Mouse (Mus musculus) CH12.LX (cell line): ENCODE data around the gene Fam221a. TPM values are rescaled to one million over a fixed set of nuclear protein-coding genes. Genes with fewer than 3 reads are reported as not detected.

Experiments
- DNase-seq: peaks from one replicate; pipeline ENCODE4 v3.0.0-alpha.2; 2013; ENCODE audit errors: extremely low read depth
- H3K27ac ChIP-seq: 2 replicates; pipeline ENCODE4 v1.5.1; 2012; ENCODE audit warnings: low read depth, mild to moderate bottlenecking, control low read depth, moderate library complexity; ENCODE audit not compliant: insufficient read depth
- H3K27me3 ChIP-seq: replicated peaks from 2 replicates; pipeline ENCODE3; 2012; ENCODE audit warnings: inconsistent platforms
- H3K36me3 ChIP-seq, 2 experiments: replicated peaks in 1 of 2; 2 replicates each; pipeline versions ENCODE3 to v1.6.1; 2012; ENCODE audit warnings: inconsistent platforms in 1 of 2, low read length in 1 of 2, mild to moderate bottlenecking in 1 of 2, mixed read lengths in 1 of 2, moderate library complexity in 1 of 2; ENCODE audit not compliant: control insufficient read depth in 1 of 2, insufficient read depth in 1 of 2
- H3K4me1 ChIP-seq, 2 experiments: 2 replicates each; pipeline ENCODE4 v1.6.1; 2012; ENCODE audit warnings: inconsistent platforms in 1 of 2, moderate library complexity in 1 of 2; ENCODE audit not compliant: insufficient read depth in 2 of 2, control insufficient read depth in 1 of 2
- H3K4me2 ChIP-seq: 2 replicates; pipeline ENCODE4 v1.6.1; 2012; ENCODE audit warnings: low read depth, mild to moderate bottlenecking, control low read depth; ENCODE audit not compliant: poor library complexity, insufficient read depth, severe bottlenecking
- H3K4me3 ChIP-seq, 3 experiments: fragments of 150-350 bp in 1 of 3; sonication (generic) in 1 of 3; replicated peaks in 1 of 3; 2 replicates each; pipeline versions ENCODE3 to v1.5.1; 2011 to 2012; ENCODE audit warnings: low read depth in 2 of 3, low read length in 2 of 3, mild to moderate bottlenecking in 2 of 3, moderate library complexity in 2 of 3, control low read depth in 1 of 3, improper control_type of control experiment in 1 of 3, inconsistent platforms in 1 of 3, mixed read lengths in 1 of 3; ENCODE audit not compliant: poor library complexity in 1 of 3
- H3K79me2 ChIP-seq: replicated peaks from 2 replicates; pipeline ENCODE4 v1.6.1; 2012; ENCODE audit warnings: mild to moderate bottlenecking, moderate library complexity; ENCODE audit not compliant: control insufficient read depth, poor library complexity, insufficient read depth, severe bottlenecking; ENCODE audit errors: extremely low read depth
- H3K9ac ChIP-seq: 2 replicates; pipeline ENCODE4 v1.6.1; 2012; ENCODE audit warnings: low read depth, mild to moderate bottlenecking, control low read depth, moderate library complexity; ENCODE audit not compliant: insufficient read depth
- H3K9me3 ChIP-seq: replicated peaks from 2 replicates; pipeline ENCODE3; 2012; ENCODE audit warnings: low read length, inconsistent platforms, mixed read lengths
- CHD1 ChIP-seq: IDR thresholded peaks from 2 replicates; pipeline ENCODE4 v1.6.1; 2012; ENCODE audit warnings: low read depth, low read length, improper control_type of control experiment, inconsistent platforms
- CHD2 ChIP-seq: IDR thresholded peaks from 2 replicates; pipeline ENCODE4 v1.6.1; 2011; ENCODE audit warnings: low read length, improper control_type of control experiment
- CTCF ChIP-seq, 2 experiments: IDR thresholded peaks in 1 of 2; conservative IDR thresholded peaks in 1 of 2; 2 replicates each; pipeline ENCODE4 v1.5.1; 2011 to 2012; ENCODE audit warnings: low read depth in 2 of 2, low read length in 2 of 2, improper control_type of control experiment in 1 of 2, inconsistent platforms in 1 of 2, mild to moderate bottlenecking in 1 of 2, moderate library complexity in 1 of 2
- GABPA ChIP-seq: IDR thresholded peaks from 2 replicates; pipeline ENCODE4 v1.6.1; 2012; ENCODE audit warnings: low read depth, low read length, improper control_type of control experiment, inconsistent platforms; ENCODE audit not compliant: insufficient replicate concordance
- KAT2A ChIP-seq: IDR thresholded peaks from 2 replicates; pipeline ENCODE4 v1.6.1; 2012; ENCODE audit warnings: low read length, improper control_type of control experiment, inconsistent platforms; ENCODE audit not compliant: insufficient replicate concordance
- MAZ ChIP-seq: IDR thresholded peaks from 2 replicates; pipeline ENCODE4 v1.6.1; 2012; ENCODE audit warnings: low read depth, mild to moderate bottlenecking, inconsistent platforms, low read length, improper control_type of control experiment, moderate library complexity
- NELFE ChIP-seq: IDR thresholded peaks from 2 replicates; pipeline ENCODE4 v1.6.1; 2011; ENCODE audit warnings: low read depth, low read length, improper control_type of control experiment
- NRF1 ChIP-seq: IDR thresholded peaks from 2 replicates; pipeline ENCODE4 v1.6.1; 2014; ENCODE audit warnings: low read depth, mild to moderate bottlenecking, inconsistent platforms, low read length, improper control_type of control experiment, moderate library complexity
- PAX5 ChIP-seq: IDR thresholded peaks from 2 replicates; pipeline ENCODE4 v1.6.1; 2012; ENCODE audit warnings: low read length, inconsistent platforms, mixed read lengths
- RCOR1 ChIP-seq: conservative IDR thresholded peaks from 2 replicates; pipeline ENCODE4 v1.6.1; 2012; ENCODE audit warnings: low read depth, mild to moderate bottlenecking, inconsistent platforms, low read length, improper control_type of control experiment
- USF1 ChIP-seq: IDR thresholded peaks from 2 replicates; pipeline ENCODE4 v1.6.1; 2014; ENCODE audit warnings: low read depth, mild to moderate bottlenecking, inconsistent platforms, low read length, improper control_type of control experiment
- ZC3H11A ChIP-seq: IDR thresholded peaks from 2 replicates; pipeline ENCODE4 v1.6.1; 2012; ENCODE audit warnings: low read depth, mild to moderate bottlenecking, inconsistent platforms, low read length, improper control_type of control experiment
- ZMIZ1 ChIP-seq: IDR thresholded peaks from 2 replicates; pipeline ENCODE4 v1.6.1; 2012; ENCODE audit warnings: low read depth, mild to moderate bottlenecking, inconsistent platforms, low read length, improper control_type of control experiment
- dilution Hi-C: fragments of 300-500 bp; cut with MboI; formaldehyde crosslinking; loops from 2 replicates; pipeline ENCODE4 v1.14.3; 2020; ENCODE audit warnings: low sequenced_read_pairs; ENCODE audit not compliant: extremely low pct_unique_long_range_greater_than_20kb, extremely low pct_ligation_motif_present
- in situ Hi-C: fragments of 300-500 bp; cut with MboI; formaldehyde crosslinking; loops from 3 replicates; pipeline ENCODE4 v1.14.3; 2019; ENCODE audit warnings: low sequenced_read_pairs, low pct_ligation_motif_present, low pct_unique_long_range_greater_than_20kb, mixed read lengths
- polyA plus RNA-seq: library from polyadenylated mRNA; unstranded; fragments of >175 nt; gene quantifications from 2 replicates; pipeline ENCODE4 v1.2.1, GENCODE M21; 2012; ENCODE audit warnings: low read depth; ENCODE audit not compliant: insufficient read length
- total RNA-seq, 2 experiments: library from RNA; depleted of rRNA; stranded (reverse); fragments of 300-350 nt in 1 of 2; fragments of >200 nt in 1 of 2; gene quantifications; 2 replicates each; pipeline ENCODE4 v1.2.3; 2012 to 2014

The Fam221a gene
- total and polyA plus RNA-seq, 3 experiments = not detected

GRCm38 (mm10) chr6:49437306-49437705 is 69.8 kb downstream of the Fam221a start:
- no peaks in the 10 kb centered on the region for H3K9me3 ChIP-seq
- TF ChIP-seq NRF1 (no peak), PAX5 (no peak), CHD1 (no peak), MAZ (no peak), NELFE (no peak), CHD2 (no peak), USF1 (no peak), ZC3H11A (no peak), KAT2A (no peak), RCOR1 (no peak), CTCF (conservative IDR thresholded peaks at IDR 0.05 in 1 of 2, IDR thresholded peaks at IDR 0.05 in 1 of 2; ENCODE audit: low read depth in 2 of 2, low read length in 2 of 2) (no peak), ZMIZ1 (no peak), GABPA (no peak)
- no peaks in the 10 kb centered on the region for H3K79me2 ChIP-seq
- no peaks in the 10 kb centered on the region for H3K36me3 ChIP-seq
- H3K9ac ChIP-seq = no peak overlapping the region
- H3K27me3 ChIP-seq = no peaks in the 10 kb centered on the region
- in situ Hi-C loops = no loop called here
- dilution Hi-C loops = no loop called here
- no peak overlapping the region for H3K27ac ChIP-seq
- no peak overlapping the region for H3K4me2 ChIP-seq
- no peak for DNase-seq
- H3K4me1 ChIP-seq = no peaks in the 10 kb centered on the region
- no peak overlapping the region for H3K4me3 ChIP-seq

Other genes with a start within 250 kb of the Fam221a start
- 18.4 TPM in 2 replicates for gene Igf2bp3, start 152.8 kb upstream of the Fam221a start, total RNA-seq (2012; rRNA removed)
- gene Igf2bp3, start 152.8 kb upstream of the Fam221a start, total RNA-seq (2014; rRNA removed) = 35.6 and 39.1 TPM in 2 replicates
- 22.0 and 23.1 TPM in 2 replicates for gene Igf2bp3, start 152.8 kb upstream of the Fam221a start, polyA plus RNA-seq
- 55.4 and 78.8 TPM in 2 replicates for gene Tra2a, start 103.7 kb upstream of the Fam221a start, total RNA-seq (2012; rRNA removed)
- gene Tra2a, start 103.7 kb upstream of the Fam221a start, total RNA-seq (2014; rRNA removed) = 120 and 142 TPM in 2 replicates
- 95.1 and 103 TPM in 2 replicates for gene Tra2a, start 103.7 kb upstream of the Fam221a start, polyA plus RNA-seq
- gene Ccdc126, start 48.5 kb upstream of the Fam221a start, total RNA-seq (2012; rRNA removed) = 2.1 and 2.3 TPM in 2 replicates
- 6.1 and 6.3 TPM in 2 replicates for gene Ccdc126, start 48.5 kb upstream of the Fam221a start, total RNA-seq (2014; rRNA removed)
- 2.8 TPM in 2 replicates for gene Ccdc126, start 48.5 kb upstream of the Fam221a start, polyA plus RNA-seq
- gene Stk31, start 27.9 kb downstream of the Fam221a start, total RNA-seq (2012; rRNA removed) = not detected in 2 replicates
- not detected in 2 replicates for gene Stk31, start 27.9 kb downstream of the Fam221a start, total RNA-seq (2014; rRNA removed)
- gene Stk31, start 27.9 kb downstream of the Fam221a start, polyA plus RNA-seq = not detected in 2 replicates